Mouse (Mus musculus) spleen, postnatal 36 days (tissue): ENCODE data around the gene Slc6a17.

Experiments
- DNase-seq, 2 experiments: peaks; one replicate each; pipeline ENCODE4 v3.0.0; 2022; ENCODE audit warnings: low spot score in 2 of 2, mixed read lengths in 1 of 2

The Slc6a17 gene

DNA sequence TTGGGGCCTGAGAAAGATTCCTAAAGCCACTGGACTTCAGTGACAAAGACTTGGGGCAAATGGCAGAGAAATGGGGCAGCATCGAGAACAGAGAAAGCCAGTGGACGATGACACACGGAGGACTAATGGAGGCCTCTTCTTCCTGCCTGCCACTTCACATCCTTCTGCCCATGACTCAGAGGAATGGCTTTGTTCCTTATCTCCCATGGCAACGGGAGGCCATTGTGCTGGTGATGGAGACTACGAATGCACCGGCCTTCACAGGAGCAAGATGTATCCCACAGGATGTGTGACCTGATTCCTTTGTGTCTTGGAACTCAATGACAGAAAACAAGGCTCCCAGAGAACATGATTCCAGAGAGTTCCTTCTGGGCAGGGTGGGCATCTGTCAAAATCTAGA, 6.7 kb upstream of the Slc6a17 start:
- no peak for DNase-seq

DNA sequence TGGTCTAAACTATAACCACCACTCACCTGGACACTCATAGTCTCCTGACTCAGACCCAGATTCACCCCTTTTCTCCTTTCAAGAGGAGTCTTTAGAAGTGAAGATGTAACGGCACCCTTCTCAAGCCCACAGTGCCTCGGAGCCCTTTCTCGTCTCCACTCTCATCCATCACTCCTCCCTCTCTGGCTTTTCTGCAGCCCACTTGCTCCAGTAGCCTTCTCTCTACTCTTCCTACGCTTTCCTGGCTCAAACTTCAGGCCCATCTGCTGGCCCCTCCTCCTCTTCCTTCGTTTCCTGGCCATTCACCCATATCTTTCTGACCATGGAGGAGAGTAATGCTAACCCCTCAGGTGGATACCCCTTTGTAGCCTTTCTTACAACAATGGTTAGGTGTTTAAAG, 3.1 kb upstream of the Slc6a17 start:
- DNase-seq = no peak

- no peak for DNase-seq
Measured at GRCm38 (mm10) chr3:107516776-107517630, 815 bp downstream of the Slc6a17 start.

GRCm38 (mm10) chr3:107515989-107516388, 1.8 kb downstream of the Slc6a17 start:
- no peak for DNase-seq

DNA sequence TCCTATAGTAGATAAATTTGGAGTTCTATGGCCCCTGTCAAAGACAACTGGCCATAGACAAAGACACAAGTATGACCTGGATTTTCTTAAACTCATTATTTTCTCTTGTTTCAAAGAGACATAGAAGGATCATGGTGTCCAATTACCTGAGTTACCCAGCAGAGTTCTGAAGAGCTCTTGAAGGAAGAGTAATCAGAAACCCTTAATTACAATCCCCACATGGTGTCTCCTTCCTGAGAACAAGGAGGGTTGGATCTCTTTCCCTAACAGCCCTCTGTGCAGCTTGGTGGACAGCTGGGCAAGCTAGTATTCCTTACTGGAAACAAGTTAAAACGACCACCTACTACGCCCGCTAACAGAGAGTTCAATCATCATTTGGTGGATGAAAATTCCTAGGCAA, 6.4 kb downstream of the Slc6a17 start:
- DNase-seq = no peak

- no peak for DNase-seq
Measured at GRCm38 (mm10) chr3:107508696-107509095, 9.1 kb downstream of the Slc6a17 start.

GRCm38 (mm10) chr3:107507966-107508365, 9.9 kb downstream of the Slc6a17 start:
- DNase-seq = no peak

DNA sequence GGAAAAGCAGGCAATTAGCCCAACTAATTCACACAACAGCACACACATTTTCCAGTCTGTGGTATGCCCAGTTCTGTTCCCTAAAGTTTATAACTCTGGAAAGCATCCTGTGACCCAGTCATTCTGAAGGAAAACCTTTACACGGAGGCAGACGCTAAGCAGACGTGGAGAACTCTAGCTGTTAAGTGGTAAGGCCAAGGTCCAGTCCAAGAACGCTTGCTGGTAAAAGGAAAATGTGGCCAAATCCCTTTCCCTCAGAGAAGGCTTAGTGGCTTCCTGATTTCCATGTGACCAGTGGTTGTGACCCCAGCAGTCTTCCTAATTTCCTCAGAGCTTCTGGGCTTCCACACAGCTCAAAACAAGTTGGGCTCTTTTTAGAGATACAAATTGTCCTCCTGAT, 11.3 kb downstream of the Slc6a17 start:
- no peak for DNase-seq

DNA sequence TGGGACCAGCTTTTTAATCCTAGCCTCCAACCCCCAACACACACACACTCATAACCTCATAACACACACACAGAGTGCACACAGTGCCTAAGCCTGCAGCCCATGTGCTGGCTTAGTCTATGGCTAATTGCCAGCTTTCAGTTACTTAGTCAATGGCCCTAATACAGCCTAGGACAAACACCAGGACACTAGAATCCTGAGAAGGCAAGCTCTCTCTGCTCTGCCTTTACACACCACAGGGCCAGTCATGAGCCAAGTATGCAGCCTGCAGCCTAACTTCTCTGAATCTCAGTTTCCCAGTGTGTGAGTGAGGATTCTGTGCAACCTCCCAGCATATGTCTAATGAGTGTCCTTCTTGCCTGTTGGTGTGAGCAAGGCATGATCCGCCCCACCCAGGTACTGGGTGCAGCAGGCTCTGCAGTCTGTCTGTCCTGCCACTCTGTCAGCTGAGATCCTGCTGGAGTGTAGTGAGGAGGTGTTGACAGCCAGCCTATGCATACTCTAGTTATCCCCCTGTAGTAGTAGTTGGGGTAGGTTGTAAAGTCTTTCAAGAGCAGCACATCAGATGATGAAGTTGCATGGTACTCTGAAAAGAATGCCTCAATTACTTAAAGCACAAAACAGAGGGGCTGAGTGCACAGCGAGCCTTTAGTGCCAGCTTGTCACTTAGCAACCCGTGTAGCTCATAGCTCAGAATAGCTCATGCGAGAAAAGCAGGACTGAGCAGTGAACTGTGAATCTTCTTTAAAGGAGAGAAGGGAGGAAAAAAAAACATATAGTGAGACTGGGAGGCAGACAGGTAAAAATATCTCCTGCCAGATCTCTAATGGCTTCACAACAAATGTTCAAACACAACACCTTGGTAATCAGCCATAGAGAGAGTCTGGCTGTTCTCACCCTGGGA, 12.1 kb downstream of the Slc6a17 start:
- DNase-seq = no peak

GRCm38 (mm10) chr3:107504542-107504941, 13.3 kb downstream of the Slc6a17 start:
- no peak for DNase-seq

DNA sequence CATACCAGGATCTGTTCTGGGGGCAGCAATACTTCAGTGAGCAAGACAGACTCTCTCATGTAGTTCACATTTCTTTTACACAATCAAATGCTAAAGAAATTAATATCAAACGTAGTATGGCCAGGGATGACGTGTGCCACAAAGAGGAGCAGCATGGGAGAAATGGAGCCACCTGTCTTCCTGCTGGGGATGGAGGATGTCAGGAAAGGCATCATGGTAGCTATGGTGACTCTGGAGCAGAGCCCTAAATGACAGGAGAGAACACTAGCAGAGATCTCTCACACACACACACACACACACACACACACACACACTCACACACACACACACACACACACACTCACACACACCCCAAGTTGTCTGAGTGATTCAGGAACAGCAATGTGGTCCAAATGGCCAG, 14.1 kb downstream of the Slc6a17 start:
- DNase-seq = no peak

- no peak for DNase-seq
Measured at GRCm38 (mm10) chr3:107501702-107502151, 16.1 kb downstream of the Slc6a17 start.

DNA sequence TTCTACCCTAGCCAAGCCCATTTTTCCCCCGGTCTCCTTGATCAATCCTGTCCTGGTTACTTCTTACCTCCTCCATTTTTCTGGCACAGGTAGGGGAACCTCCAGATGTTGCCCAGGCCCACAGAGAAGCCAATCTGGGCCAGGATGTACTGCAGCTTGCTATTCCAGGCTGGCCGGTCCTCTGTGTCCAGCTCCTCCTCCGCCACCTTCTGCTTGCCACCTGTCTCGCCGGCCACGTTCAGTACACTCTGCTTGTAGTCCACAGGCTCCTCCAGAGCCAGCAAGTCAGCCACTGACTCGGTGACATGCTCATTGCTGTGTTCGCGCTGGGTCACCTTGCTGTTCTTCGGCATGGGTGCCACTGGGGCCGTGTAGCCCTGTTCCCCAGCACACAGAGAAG, 17.5 kb downstream of the Slc6a17 start:
- no peak for DNase-seq

GRCm38 (mm10) chr3:107496086-107496850, 21.6 kb downstream of the Slc6a17 start:
- DNase-seq = no peak

- no peak for DNase-seq
Measured at GRCm38 (mm10) chr3:107495524-107495923, 22.3 kb downstream of the Slc6a17 start.

- DNase-seq = no peak
Measured at GRCm38 (mm10) chr3:107491459-107491858, 26.4 kb downstream of the Slc6a17 start.

GRCm38 (mm10) chr3:107488637-107489036, 29.2 kb downstream of the Slc6a17 start:
- DNase-seq = no peak

GRCm38 (mm10) chr3:107483290-107483689, 34.5 kb downstream of the Slc6a17 start:
- no peak for DNase-seq

- no peak for DNase-seq
Measured at GRCm38 (mm10) chr3:107480660-107481059, 37.2 kb downstream of the Slc6a17 start.

DNA sequence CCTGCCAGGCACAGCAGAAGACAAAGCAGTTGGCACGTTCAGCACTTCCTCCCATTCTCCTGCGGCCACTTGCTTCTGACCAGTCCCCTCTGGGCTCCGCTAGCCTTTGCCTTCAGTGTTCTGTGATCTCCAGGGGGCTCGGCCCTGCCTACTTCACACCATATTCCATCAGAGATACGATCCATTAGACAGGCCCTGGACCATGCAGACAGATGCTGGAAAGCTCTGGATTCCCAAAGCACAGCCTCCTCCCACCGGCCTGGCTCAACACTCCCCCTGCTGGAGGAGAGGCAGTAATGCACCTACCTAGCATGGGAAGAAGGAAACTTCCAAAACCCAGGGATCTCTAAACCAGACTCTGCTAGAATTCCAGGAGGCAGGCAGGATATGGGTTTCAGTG, 45.6 kb downstream of the Slc6a17 start:
- DNase-seq = no peak

- no peak for DNase-seq
Measured at GRCm38 (mm10) chr3:107469059-107469458, 48.8 kb downstream of the Slc6a17 start.

- no peak for DNase-seq
Measured at GRCm38 (mm10) chr3:107468106-107468505, 49.7 kb downstream of the Slc6a17 start.
